Mouse (Mus musculus) lung, postnatal 14 days (tissue): ENCODE measurements around the gene Tescl.

Experiments used
- DNase-seq: peaks from one replicate; pipeline ENCODE4 v3.0.0; 2021

The Tescl gene

DNA sequence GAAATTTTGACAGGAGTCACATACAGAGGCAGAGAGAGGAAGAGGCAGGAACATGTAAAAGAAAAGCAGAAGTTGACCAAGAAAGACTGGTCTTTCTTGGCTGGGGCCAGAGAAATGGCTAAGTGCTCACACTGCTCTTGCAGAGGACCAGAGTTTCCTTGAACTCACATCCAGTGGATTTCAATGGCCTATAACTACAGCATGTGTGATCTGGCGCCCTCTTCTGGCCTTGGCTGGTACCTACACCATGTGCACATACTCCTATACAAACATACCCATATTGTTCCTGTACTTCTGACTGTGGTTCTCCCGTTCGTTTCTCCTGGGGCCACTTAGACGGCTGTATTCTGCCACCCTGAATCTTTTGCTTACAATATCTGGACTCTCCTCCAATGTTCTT is 27.3 kb upstream of the Tescl start:
- DNase-seq: no peak

- peak; percentile 48 for DNase-seq
Observed at GRCm38 (mm10) chr7:24359269-24359668, 25.5 kb upstream of the Tescl start.

- no peak for DNase-seq
Observed at GRCm38 (mm10) chr7:24357899-24358298, 24.2 kb upstream of the Tescl start.

DNA sequence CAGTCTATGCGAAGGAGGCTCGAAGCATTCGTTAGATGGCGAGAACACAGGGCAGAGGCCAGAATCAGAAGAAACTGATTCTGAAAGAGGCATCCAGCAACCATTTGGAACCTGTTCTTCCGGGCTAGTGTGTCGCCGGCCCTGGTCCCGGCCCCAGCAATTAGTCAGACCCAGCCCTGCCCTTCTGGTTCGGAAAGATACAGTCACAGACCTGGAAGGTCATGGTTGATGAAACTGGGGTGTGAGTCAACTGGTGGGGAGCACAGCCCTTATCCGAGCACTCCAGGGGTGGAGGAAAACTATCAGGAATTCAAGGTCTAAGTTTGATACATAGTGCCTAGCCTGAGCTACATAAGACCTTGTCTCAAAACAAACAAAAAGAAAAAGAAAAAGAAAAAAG is 22.3 kb upstream of the Tescl start:
- no peak for DNase-seq

DNA sequence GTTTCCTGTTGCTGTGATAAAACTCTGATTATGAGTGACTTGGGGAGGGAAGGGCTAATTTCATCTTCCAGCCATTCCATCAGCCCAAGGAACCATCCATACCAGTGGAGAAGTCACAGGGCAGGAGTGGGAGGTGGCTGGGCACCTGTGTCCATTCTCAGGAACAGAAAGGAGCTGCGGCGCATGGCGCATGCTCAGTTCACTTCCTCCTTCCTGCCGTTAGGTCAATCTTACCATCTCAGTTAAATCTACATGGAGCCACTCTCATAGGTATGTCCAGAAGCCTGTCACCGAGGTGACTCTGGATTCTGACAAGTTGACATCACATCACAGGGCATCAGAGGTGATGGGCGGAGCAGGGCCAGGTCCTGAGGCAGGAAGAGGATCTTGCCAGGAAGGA is 21.9 kb upstream of the Tescl start:
- DNase-seq: no peak

DNA sequence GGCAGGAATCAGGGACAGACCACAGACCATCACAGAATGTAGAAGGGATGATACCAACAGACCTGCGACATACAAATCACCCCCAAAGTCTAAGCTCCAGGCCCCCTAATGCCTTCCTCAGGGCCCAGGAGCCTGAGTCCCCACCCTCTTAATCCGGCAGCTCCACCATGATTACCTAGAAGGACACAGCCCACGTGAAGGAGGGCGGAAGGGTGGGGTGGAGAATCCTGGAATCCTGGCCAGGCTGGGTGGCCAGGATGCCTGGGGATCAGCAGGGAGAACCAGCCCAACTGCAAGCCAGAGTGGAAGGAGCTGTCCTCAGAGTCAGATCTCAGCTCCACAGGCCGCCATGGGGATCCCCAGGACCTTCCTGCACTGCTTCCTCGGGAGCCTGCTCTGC is 15.2 kb upstream of the Tescl start, which contains the start of gene Lypd5:
Gene Lypd5 (plus strand): TSS at position 301 of the 400 bp plus-strand sequence.
- no peak for DNase-seq

- DNase-seq: no peak
Observed at GRCm38 (mm10) chr7:24346444-24346843, 12.7 kb upstream of the Tescl start.

GRCm38 (mm10) chr7:24343701-24344272 is 10.1 kb upstream of the Tescl start:
- DNase-seq: no peak

- no peak for DNase-seq
Observed at GRCm38 (mm10) chr7:24338241-24338640, 4.5 kb upstream of the Tescl start.

DNA sequence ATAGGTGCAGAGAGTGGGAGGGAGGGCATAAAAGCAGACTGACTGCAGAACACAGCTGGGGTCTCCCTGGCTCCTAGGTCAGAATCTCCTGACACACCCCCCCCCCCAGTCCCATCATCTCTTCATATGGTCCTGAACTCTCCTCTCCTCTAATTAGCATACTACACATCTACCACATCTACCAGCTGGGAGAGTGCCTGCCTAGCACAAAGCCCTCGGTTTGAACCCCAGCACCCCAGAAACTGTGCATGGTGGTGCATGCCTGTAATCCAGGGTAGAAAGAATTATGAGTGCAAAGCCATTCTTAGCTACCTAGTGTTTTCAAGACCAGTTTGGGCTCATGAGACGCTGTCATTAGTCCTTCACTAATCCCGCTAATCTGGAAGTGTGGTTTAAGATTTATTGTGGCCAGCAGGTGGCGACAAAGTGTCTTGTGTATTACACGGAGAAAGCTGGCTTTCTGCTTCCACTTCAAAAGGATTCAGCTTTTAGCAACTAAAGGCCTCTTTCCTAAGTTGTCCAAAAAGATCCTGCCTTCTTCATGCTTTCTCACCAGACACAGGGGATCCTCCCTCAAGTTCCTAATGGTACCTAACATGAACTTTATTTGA is 2.1 kb upstream of the Tescl start:
- peak; percentile 85 for DNase-seq

DNA sequence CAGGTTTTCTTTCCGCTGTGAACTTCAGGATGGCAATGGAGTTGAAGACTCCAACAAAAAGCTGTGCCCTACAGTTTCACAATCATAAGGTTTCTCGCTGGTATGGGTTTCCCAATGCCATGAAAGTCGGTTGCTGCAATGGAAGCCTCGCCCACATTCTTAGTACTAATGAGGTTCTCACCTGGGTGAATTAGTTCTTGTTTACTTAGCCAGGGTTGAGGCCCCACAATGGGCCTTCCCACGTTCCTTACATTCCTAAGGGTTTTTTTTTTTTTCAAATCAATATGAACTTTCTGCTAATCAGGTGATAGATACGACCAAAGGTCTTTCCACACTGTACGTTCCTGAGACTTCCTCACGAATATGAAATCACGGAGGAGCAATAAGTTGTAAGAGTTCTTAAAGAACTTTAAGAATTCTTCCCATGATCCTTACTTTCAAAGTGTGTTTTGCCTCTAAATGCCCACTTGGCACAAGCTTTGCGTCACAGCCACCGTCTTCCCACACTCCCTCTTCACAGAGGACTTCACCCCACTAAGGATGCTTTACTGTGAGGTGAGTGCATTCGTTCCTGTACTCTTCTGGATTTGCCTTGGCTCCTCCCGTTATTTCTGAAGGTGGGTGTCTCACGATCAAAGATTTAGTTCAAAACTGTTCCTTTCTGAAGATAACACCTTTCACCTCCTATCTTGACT is 6.3 kb downstream of the Tescl start:
- peak; percentile 14 for DNase-seq

GRCm38 (mm10) chr7:24326273-24327135 is 7.2 kb downstream of the Tescl start:
- DNase-seq: peak; percentile 9

DNA sequence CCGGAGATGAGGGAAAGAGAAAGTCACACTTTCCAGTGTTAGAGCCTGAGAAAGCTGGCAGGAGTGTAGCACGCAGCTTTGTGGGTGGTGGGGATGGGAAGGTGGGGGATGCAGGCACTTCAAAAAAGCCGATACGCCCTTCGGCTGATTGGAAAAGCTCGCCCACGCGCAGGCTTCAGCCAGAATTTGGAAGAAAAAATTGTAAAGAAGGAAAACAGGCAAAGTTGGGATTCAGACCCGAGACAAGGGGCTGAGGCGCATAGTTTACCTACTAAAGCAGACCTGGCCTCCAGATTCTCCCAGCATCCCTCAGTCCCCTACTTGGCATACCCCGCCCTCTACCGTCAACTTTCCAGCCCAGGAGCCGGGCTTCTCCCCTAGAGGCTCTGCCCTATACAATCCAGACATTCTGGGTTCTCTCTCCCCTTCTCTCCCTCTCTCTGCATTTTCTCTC is 8.0 kb downstream of the Tescl start:
- DNase-seq: no peak

GRCm38 (mm10) chr7:24325197-24325596 is 8.5 kb downstream of the Tescl start:
- DNase-seq: peak; percentile 22

DNA sequence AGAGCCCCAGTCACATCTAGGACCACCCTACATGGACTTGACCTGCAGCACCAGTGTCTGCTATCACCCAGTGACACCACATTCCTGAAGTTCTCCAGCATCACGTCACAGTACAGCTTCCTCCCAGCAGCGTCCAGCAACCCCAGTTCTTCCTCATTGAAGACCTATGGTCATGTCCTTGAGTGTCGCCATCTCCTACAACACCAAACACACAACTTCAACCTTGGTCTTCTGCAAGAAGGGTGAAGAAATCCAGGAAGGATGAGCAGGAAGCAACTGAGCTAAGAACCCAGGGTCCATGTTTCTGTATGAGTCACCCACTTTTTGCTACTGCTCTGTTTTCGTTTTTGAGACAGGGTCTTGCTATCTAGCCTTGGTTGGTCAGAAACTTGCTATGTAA is 11.1 kb downstream of the Tescl start:
- DNase-seq: no peak

GRCm38 (mm10) chr7:24318942-24319341 is 14.8 kb downstream of the Tescl start:
- no peak for DNase-seq

DNA sequence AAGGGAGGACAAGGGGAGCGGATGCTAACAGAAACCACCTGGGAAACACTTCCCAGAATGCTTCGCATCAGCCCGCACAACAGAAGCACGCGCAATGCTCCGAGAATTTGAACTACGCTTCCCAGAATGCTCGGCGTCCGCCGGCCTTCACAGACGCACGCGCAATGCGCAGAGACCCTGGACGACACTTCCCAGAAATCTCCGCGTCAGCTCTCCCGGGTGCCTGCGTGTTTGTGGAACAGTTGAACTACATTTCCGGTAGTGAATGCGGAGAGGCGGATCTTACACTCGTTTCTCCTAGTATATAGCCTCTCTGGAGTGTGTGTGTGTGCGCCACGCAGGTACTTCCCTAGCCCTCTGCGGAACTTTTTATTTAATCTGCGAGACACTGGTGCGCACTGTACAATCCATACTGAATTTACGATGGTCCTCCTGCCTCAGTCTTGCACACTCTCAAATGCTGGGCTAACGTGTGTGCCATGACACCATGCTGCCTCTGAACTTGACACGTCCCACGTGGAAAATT is 17.1 kb downstream of the Tescl start, which contains the start of gene Zfp94:
Gene Zfp94 (minus strand): TSS at position 100 of the 526 bp plus-strand sequence.
- DNase-seq: peak; percentile 93

GRCm38 (mm10) chr7:24315726-24316566 is 17.8 kb downstream of the Tescl start:
- no peak for DNase-seq

GRCm38 (mm10) chr7:24300771-24301282 is 32.9 kb downstream of the Tescl start, which contains the start of gene Zfp61:
Gene Zfp61, minus strand, starts transcription at chr7:24301232.
- DNase-seq: peak; percentile 51

DNA sequence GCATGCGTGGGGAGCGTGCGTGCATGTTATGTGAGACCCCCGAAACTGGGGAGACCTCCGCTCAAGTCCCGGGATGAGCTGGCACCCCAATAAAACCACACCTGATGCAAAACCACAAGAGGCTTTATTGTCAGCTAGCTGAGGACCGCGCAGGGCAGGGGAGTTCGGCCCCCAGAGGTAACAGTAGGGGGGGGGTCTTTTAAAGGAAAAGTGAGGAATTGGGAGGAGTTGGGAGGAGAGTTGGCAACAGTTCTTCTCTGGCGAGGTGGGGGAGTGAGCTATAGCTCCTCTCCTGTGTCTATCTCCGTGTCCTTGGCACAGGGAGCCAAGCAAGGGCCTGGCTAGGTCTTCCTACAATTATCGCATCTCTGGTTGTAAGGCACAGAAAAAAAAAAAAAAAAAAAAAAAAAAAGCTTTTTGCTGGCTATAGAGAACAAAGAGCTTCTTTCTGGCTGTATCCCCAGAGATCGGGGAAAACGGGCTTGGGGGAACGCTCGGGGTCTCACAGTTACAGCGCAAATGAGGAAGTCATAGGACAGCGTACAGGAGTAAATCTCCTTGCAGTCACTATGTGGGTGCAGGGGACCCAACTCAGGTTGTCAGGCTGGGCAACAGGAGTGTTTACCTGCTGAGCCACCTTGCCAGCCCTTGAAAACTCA is 33.8 kb downstream of the Tescl start:
- DNase-seq: no peak
